Mouse (Mus musculus): Measurements from ENCODE around the gene Dnajb14. TPM values are rescaled to one million over a fixed set of nuclear protein-coding genes. Genes with fewer than 3 reads are reported as not detected.

Gene Dnajb14
- polyA plus RNA-seq, 1 experiment from 2014 or later, result 10.7 TPM

DNA sequence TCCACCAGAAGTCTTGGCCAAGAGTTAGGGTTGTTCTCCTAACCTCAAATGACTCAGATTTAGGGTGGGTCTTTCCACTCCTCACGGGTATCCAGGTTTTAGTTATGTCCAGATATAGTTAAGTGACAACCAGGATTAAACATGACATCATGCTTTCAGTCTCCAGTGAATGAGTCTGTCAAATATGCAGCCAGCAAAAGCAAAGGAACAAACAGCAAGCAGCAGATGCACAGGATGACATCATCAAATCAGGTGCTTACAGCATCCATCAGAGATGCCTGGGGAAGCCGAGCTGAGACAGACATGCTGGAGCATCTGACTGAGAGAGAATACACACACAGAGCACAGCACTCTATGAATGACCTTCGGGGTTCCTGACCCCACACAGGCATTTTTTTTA lies 12.1 kb upstream of the Dnajb14 start:
- Histone ChIP-seq H3K27me3 (ENCODE audit: control insufficient read depth, insufficient read depth, low read length) (no peaks in the 10 kb centered on the region), H3K9ac (ENCODE audit: low read length) (no peak overlapping the region), H3K27ac (ENCODE audit: low read depth, low read length) (no peak overlapping the region), H3K4me2 (ENCODE audit: low read depth, low read length, severe bottlenecking) (no peak overlapping the region), H3K36me3 (ENCODE audit: control insufficient read depth, insufficient read depth, low read length) (no peaks in the 10 kb centered on the region), H3K4me3 (ENCODE audit: low read depth, low read length) (no peak overlapping the region), H3K9me3 (ENCODE audit: control insufficient read depth, low read length) (no peaks in the 10 kb centered on the region), H3K4me1 (replicated peaks; ENCODE audit: control insufficient read depth, insufficient read depth, low read length) (no peaks in the 10 kb centered on the region)
- DNase-seq (ENCODE audit: low spot score) (no peak), ATAC-seq (replicated peaks; ENCODE audit: low FRiP score) (no peak)
- 70% methylated on average over 3 of the region's 3 CpGs for WGBS

DNA sequence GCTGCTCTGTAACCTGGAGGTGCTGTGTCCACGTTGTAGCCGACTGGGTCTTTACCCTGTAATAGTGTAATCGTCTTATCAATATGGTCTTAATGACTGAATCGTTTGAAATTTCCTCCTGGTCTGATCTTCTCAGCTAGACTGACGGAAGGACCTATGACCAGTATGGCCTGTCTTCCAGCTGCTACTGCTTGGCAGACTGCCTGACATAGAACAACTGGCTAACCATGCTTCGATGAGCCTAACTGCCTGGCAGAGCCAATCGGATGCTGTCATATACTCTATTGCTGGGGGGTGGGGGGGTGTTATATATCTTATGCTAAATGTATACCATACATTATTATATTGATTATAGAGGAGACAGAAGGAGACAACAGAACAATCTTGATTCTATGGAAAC lies 11.4 kb upstream of the Dnajb14 start:
- DNase-seq (ENCODE audit: low spot score), result no peak
- no peak for ATAC-seq (replicated peaks; ENCODE audit: low FRiP score)
- 80% methylated on average over 7 of the region's 7 CpGs for WGBS
- H3K27me3 ChIP-seq (ENCODE audit: control insufficient read depth, insufficient read depth, low read length), result no peaks in the 10 kb centered on the region
- H3K36me3 ChIP-seq (ENCODE audit: control insufficient read depth, insufficient read depth, low read length), result no peaks in the 10 kb centered on the region
- H3K9me3 ChIP-seq (ENCODE audit: control insufficient read depth, low read length), result no peaks in the 10 kb centered on the region
- H3K4me1 ChIP-seq (replicated peaks; ENCODE audit: control insufficient read depth, insufficient read depth, low read length), result no peaks in the 10 kb centered on the region
- H3K27ac ChIP-seq (ENCODE audit: low read depth, low read length), result no peak overlapping the region
- H3K9ac ChIP-seq (ENCODE audit: low read length), result no peak overlapping the region
- H3K4me2 ChIP-seq (ENCODE audit: low read depth, low read length, severe bottlenecking), result no peak overlapping the region
- H3K4me3 ChIP-seq (ENCODE audit: low read depth, low read length), result no peak overlapping the region

DNA sequence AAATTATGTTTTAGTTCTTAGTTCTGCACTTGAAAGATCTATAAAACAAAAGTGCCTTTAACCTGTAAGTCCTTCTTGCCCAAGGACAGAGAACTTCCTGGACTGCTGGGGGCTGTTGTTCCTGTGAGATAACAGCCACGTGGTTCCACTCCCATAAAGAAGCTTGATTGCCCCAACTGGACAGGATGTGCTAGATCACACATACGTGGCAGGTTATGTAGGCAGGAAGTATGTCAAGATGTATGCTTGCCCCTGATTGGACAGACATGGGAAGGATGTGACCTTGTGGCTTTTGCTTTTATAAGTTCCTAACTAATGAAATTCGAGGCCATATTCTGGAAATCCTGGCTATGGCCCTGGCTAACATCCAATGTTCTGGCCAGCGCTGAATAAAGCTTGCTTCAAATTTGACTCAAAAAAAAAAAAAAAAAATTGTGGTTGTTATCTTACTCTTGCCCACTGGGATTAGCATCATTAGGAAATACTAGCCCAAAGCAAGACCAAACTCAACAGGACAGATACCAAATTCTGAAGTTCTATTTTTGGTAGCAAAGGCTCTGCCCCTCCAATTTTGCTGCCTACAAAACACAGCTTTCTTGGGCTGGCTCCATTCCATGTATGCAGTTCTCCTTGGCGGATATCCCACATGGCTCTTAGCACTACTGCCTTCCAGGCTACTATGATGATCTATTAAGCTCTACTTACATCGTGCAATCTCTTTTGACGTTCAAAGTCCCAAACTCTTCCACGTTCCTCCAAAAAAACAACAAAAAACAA lies 6.9 kb upstream of the Dnajb14 start:
- WGBS, result 82% methylated on average over 8 of the region's 8 CpGs

DNA sequence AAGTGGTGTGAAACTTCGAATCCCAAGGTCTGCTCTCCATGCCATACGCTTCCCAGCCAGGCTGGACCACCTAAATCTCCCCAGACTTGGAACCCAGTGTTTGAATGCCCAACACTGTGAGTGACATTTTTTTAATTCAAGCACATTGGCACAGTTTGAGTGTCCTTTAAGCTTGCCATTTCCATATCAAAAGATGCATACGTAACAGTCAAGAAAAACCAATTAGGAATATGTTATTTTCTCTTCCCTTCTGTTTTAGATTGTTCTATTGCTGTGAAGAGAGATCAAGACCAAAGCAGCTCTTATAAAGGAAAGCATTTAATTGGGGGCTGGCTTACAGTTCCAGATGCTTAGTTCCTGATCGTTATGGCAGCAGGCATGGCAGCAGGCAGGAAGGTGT lies 6.0 kb upstream of the Dnajb14 start:
- no peak overlapping the region for H3K9ac ChIP-seq (ENCODE audit: low read length)
- ATAC-seq (replicated peaks; ENCODE audit: low FRiP score), result no peak
- no peaks in the 10 kb centered on the region for H3K27me3 ChIP-seq (ENCODE audit: control insufficient read depth, insufficient read depth, low read length)
- DNase-seq (ENCODE audit: low spot score), result no peak
- H3K4me2 ChIP-seq (ENCODE audit: low read depth, low read length, severe bottlenecking), result no peak overlapping the region
- H3K9me3 ChIP-seq (ENCODE audit: control insufficient read depth, low read length), result no peaks in the 10 kb centered on the region
- H3K4me3 ChIP-seq (ENCODE audit: low read depth, low read length), result no peak overlapping the region
- no peaks in the 10 kb centered on the region; the same call in 1 of the 2 replicates for H3K4me1 ChIP-seq (replicated peaks; ENCODE audit: control insufficient read depth, insufficient read depth, low read length)
- WGBS, result 70% methylated on average over 4 of the region's 4 CpGs
- no peaks in the 10 kb centered on the region for H3K36me3 ChIP-seq (ENCODE audit: control insufficient read depth, insufficient read depth, low read length)
- no peak overlapping the region for H3K27ac ChIP-seq (ENCODE audit: low read depth, low read length)

More for the DNA sequence above, 6.9 kb upstream of the Dnajb14 start:
- no peaks in the 10 kb centered on the region for H3K36me3 ChIP-seq (ENCODE audit: control insufficient read depth, insufficient read depth, low read length)
- no peak for ATAC-seq (replicated peaks; ENCODE audit: low FRiP score)
- H3K9me3 ChIP-seq (ENCODE audit: control insufficient read depth, low read length), result no peaks in the 10 kb centered on the region
- no peak overlapping the region for H3K4me3 ChIP-seq (ENCODE audit: low read depth, low read length)
- no peak overlapping the region for H3K9ac ChIP-seq (ENCODE audit: low read length)
- no peak overlapping the region for H3K27ac ChIP-seq (ENCODE audit: low read depth, low read length)
- H3K4me1 ChIP-seq (replicated peaks; ENCODE audit: control insufficient read depth, insufficient read depth, low read length), result no peaks in the 10 kb centered on the region
- no peak overlapping the region for H3K4me2 ChIP-seq (ENCODE audit: low read depth, low read length, severe bottlenecking)
- H3K27me3 ChIP-seq (ENCODE audit: control insufficient read depth, insufficient read depth, low read length), result no peaks in the 10 kb centered on the region
- DNase-seq (ENCODE audit: low spot score), result no peak

DNA sequence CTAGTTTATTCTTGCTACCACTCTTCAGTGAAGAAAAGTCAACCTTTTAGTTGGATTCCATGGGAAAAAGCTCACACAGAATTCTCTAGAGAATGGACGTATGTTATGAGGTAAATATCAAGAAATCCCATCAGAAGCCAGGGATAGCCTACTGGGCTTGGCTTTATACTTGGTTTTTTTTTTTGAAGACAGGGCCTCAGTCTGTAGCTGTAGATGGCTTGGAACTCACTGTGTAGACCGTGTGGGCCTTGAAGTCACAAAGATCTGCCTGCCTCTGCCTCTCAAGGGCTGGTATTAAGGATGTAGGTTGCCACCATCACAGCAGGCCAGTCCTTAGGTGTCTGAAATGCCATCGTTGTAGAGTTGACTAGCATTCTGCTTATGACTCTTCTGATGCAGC lies 4.9 kb upstream of the Dnajb14 start:
- Histone ChIP-seq H3K4me1 (replicated peaks; ENCODE audit: control insufficient read depth, insufficient read depth, low read length) (peaks cover 4% of the 10 kb centered on the region; the same call in 1 of the 2 replicates), H3K36me3 (ENCODE audit: control insufficient read depth, insufficient read depth, low read length) (no peaks in the 10 kb centered on the region), H3K27ac (ENCODE audit: low read depth, low read length) (no peak overlapping the region), H3K4me2 (ENCODE audit: low read depth, low read length, severe bottlenecking) (no peak overlapping the region), H3K27me3 (ENCODE audit: control insufficient read depth, insufficient read depth, low read length) (no peaks in the 10 kb centered on the region), H3K9ac (ENCODE audit: low read length) (no peak overlapping the region), H3K4me3 (ENCODE audit: low read depth, low read length) (no peak overlapping the region), H3K9me3 (ENCODE audit: control insufficient read depth, low read length) (no peaks in the 10 kb centered on the region)
- no peak for DNase-seq (ENCODE audit: low spot score)
- no peak for ATAC-seq (replicated peaks; ENCODE audit: low FRiP score)
- 96% methylated on average over 3 of the region's 3 CpGs for WGBS

DNA sequence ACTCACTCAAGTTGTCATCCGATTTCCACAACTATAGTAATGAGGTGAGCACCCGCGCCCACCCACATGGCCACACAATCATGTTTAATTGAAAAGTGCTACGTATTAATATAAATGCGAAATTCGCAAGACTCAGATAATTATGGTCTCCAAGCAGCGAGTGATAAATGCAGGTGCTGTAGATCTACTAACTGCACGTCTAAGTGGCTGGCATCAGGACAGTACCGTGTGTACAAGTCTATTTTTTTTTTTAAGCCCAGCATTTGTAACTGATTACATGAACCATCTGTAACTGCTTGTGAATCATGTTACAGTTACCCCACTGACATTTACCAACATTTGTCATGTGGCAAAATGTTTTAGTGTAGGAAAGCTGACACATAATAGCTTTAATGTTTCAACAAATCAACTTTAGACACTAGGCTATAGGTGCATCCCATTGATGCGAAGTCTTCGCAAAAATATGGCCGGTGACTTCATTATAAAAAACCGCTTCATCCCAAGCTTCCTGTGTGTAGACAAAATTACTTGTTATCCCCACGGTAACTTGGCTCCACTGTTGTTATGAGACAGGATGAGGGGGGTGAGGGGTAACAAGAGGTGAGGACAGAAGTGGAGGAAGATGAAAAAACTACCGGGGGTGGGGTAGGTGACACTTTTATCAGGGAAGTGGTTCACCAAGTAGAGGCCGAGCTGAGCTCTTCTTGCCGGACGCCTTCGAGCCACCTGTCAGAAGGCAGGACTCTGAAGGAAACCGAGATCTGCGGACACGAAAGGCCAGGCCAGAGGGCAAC lies 3.9 kb upstream of the Dnajb14 start:
- Histone ChIP-seq H3K4me2 (ENCODE audit: low read depth, low read length, severe bottlenecking) (peak overlapping the region; percentile 53), H3K4me1 (replicated peaks; ENCODE audit: control insufficient read depth, insufficient read depth, low read length) (peaks cover 4% of the 10 kb centered on the region; the same call in 1 of the 2 replicates), H3K27me3 (ENCODE audit: control insufficient read depth, insufficient read depth, low read length) (no peaks in the 10 kb centered on the region), H3K9ac (ENCODE audit: low read length) (peak overlapping the region; percentile 55), H3K4me3 (ENCODE audit: low read depth, low read length) (peak overlapping the region; percentile 88), H3K27ac (ENCODE audit: low read depth, low read length) (peak overlapping the region; percentile 54; the same call in 1 of the 2 replicates), H3K9me3 (ENCODE audit: control insufficient read depth, low read length) (no peaks in the 10 kb centered on the region), H3K36me3 (ENCODE audit: control insufficient read depth, insufficient read depth, low read length) (no peaks in the 10 kb centered on the region)
- ATAC-seq (replicated peaks; ENCODE audit: low FRiP score) (no peak), DNase-seq (ENCODE audit: low spot score) (no peak)
- WGBS, result 42% methylated on average over 22 of the region's 22 CpGs

DNA sequence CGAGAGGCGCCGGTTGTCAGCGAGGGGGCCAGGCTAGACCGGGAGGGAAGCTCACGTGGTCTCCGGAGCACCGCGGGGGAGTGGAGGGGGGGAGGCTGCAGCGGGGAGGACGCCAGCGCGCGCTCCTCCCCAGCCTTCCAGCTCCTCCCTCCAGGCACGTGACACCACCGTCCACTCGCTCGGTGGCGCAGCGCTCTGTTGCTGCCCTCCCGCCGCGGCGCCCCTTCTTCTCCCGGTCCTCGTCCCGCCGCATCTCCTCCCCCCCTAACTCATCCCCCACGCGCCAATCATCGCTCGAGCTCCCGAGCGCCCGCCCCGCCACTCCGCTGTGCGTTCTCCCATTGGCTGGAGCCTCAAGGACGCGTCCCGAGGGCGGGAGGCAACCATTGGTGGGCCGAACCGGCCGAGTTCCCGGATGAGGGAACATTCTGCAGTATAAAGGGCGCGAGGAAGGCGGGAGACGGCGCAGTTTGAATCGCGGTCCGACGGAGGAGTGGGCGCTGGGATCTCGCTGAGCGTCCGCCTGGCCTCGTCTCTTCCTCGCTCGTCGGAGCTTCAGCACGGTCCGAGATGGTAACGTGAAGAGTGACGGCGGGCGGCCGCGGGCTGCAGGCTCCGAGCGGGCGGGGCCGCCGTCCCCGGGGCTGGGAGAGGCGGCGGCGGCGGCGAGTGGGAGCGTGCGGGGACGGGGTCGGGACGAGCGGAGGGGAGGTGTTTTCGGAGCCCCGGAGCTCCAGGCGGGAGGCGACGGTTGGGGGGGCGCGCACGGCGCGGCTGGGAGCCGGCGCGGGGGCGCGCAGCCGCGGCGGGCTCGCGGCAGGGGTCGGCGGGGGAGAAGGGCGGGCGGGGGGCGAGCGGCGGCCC lies 3.1 kb upstream of the Dnajb14 start, which contains the start of gene H2afz:
TSS of gene H2afz (plus strand) at position 364 of the 864 bp plus-strand sequence.
- peak within 1 kb of the TSS; percentile 53 for H3K4me2 ChIP-seq (ENCODE audit: low read depth, low read length, severe bottlenecking)
- no peaks in the 10 kb centered on the region for H3K9me3 ChIP-seq (ENCODE audit: control insufficient read depth, low read length)
- H3K4me1 ChIP-seq (replicated peaks; ENCODE audit: control insufficient read depth, insufficient read depth, low read length), result peaks cover 4% of the 10 kb centered on the region; the same call in 1 of the 2 replicates
- no peaks in the 10 kb centered on the region for H3K27me3 ChIP-seq (ENCODE audit: control insufficient read depth, insufficient read depth, low read length)
- H3K36me3 ChIP-seq (ENCODE audit: control insufficient read depth, insufficient read depth, low read length), result no peaks in the 10 kb centered on the region
- ATAC-seq (replicated peaks; ENCODE audit: low FRiP score) (peak; percentile 95), DNase-seq (ENCODE audit: low spot score) (peak; percentile 100)
- peak within 1 kb of the TSS; percentile 98 for H3K9ac ChIP-seq (ENCODE audit: low read length)
- under 1% methylated on average over 80 of the region's 115 CpGs for WGBS
- H3K27ac ChIP-seq (ENCODE audit: low read depth, low read length), result peak within 1 kb of the TSS; percentile 97
- H3K4me3 ChIP-seq (ENCODE audit: low read depth, low read length), result peak within 1 kb of the TSS; percentile 88
